Mouse (Mus musculus) cerebellum, adult 9-11 months (tissue): ENCODE measurements at regions not wholly inside any gene's neighbourhood (a gene's known extent, or its start where the extent isn't known, plus 50 kb on each side); places are given as distances from the start of the nearest gene placed in this dataset.

ENCODE experiments used
- DNase-seq: peaks from one replicate; pipeline ENCODE4 v3.0.0; 2022

- DNase-seq = no peak
Measured at GRCm38 (mm10) chr9:49946857-49947256, 148.1 kb upstream of the Ncam1 start.

- no peak for DNase-seq
Measured at GRCm38 (mm10) chr9:49935555-49936376, 137.0 kb upstream of the Ncam1 start.

GRCm38 (mm10) chr9:49928041-49928656, 129.4 kb upstream of the Ncam1 start:
- no peak for DNase-seq

GRCm38 (mm10) chr9:49927281-49927680, 128.6 kb upstream of the Ncam1 start:
- no peak for DNase-seq

GRCm38 (mm10) chr9:49925796-49926195, 127.1 kb upstream of the Ncam1 start:
- DNase-seq = no peak

- no peak for DNase-seq
Measured at GRCm38 (mm10) chr9:49923981-49924501, 125.3 kb upstream of the Ncam1 start.

- DNase-seq = peak; percentile 21
Measured at GRCm38 (mm10) chr9:49922770-49923169, 124.0 kb upstream of the Ncam1 start.

- no peak for DNase-seq
Measured at GRCm38 (mm10) chr9:49922162-49922561, 123.4 kb upstream of the Ncam1 start.

GRCm38 (mm10) chr9:49921306-49921705, 122.6 kb upstream of the Ncam1 start:
- DNase-seq = no peak

GRCm38 (mm10) chr9:49915046-49915719, 116.5 kb upstream of the Ncam1 start:
- peak; percentile 47 for DNase-seq

GRCm38 (mm10) chr9:49913677-49914076, 115.0 kb upstream of the Ncam1 start:
- no peak for DNase-seq

- DNase-seq = no peak
Measured at GRCm38 (mm10) chr9:49912306-49912705, 113.6 kb upstream of the Ncam1 start.

GRCm38 (mm10) chr9:49906306-49906705, 107.6 kb upstream of the Ncam1 start:
- DNase-seq = no peak

- no peak for DNase-seq
Measured at GRCm38 (mm10) chr9:49905703-49906102, 107.0 kb upstream of the Ncam1 start.

GRCm38 (mm10) chr9:49898947-49899346, 100.2 kb upstream of the Ncam1 start:
- DNase-seq = no peak

- DNase-seq = peak; percentile 66
Measured at GRCm38 (mm10) chr9:49884516-49885343, 86.0 kb upstream of the Ncam1 start.

- DNase-seq = no peak
Measured at GRCm38 (mm10) chr9:49879361-49880128, 80.8 kb upstream of the Ncam1 start.

GRCm38 (mm10) chr9:49874881-49875280, 76.2 kb upstream of the Ncam1 start:
- no peak for DNase-seq

GRCm38 (mm10) chr9:49873550-49873949, 74.8 kb upstream of the Ncam1 start:
- peak; percentile 88 for DNase-seq

GRCm38 (mm10) chr9:49851522-49851921, 52.8 kb upstream of the Ncam1 start:
- DNase-seq = no peak

GRCm38 (mm10) chr9:49849442-49849841, 50.7 kb upstream of the Ncam1 start:
- no peak for DNase-seq

- DNase-seq = no peak
Measured at GRCm38 (mm10) chr9:49848943-49849342, 50.2 kb upstream of the Ncam1 start.
